Mouse (Mus musculus) liver, embryonic 16.5 days (tissue): ENCODE results near the gene Rdh13. TPM values are rescaled to one million over a fixed set of nuclear protein-coding genes. Genes with fewer than 3 reads are reported as not detected.
A peak's percentile ranks its signal among the peaks of the same experiment; 100 is the strongest.

Experiments used
- ATAC-seq: fragments of 200-750 bp; cut with Nextera tagmentation; 2 replicates; pipeline ENCODE4 v1.8.0; 2017; ENCODE audit warnings: low read depth, mild to moderate bottlenecking, moderate number of reproducible peaks, moderate library complexity
- H3K27ac ChIP-seq: fragments of 300-500 bp; sonication (generic); 2 replicates; pipeline ENCODE4 v1.5.1; 2014; ENCODE audit warnings: mild to moderate bottlenecking, low read length
- H3K27me3 ChIP-seq: fragments of 300-500 bp; sonication (generic); 2 replicates; pipeline ENCODE4 v1.6.1; 2014; ENCODE audit warnings: low read depth, low read length, mixed read lengths; ENCODE audit not compliant: control insufficient read depth, insufficient read depth
- H3K36me3 ChIP-seq: fragments of 300-500 bp; sonication (generic); 2 replicates; pipeline ENCODE4 v1.6.1; 2014; ENCODE audit warnings: mild to moderate bottlenecking; ENCODE audit not compliant: control insufficient read depth, insufficient read depth
- H3K4me1 ChIP-seq: fragments of 300-500 bp; sonication (generic); 2 replicates; pipeline ENCODE4 v1.6.1; 2014; ENCODE audit warnings: low read depth, low read length, mixed read lengths; ENCODE audit not compliant: control insufficient read depth
- H3K4me2 ChIP-seq: fragments of 300-500 bp; sonication (generic); 2 replicates; pipeline ENCODE4 v1.6.1; 2014; ENCODE audit warnings: low read depth, low read length, mixed read lengths
- H3K4me3 ChIP-seq: fragments of 300-500 bp; sonication (generic); 2 replicates; pipeline ENCODE4 v1.5.1; 2014; ENCODE audit warnings: low read depth, mild to moderate bottlenecking, low read length
- H3K9ac ChIP-seq: fragments of 300-500 bp; sonication (generic); 2 replicates; pipeline ENCODE4 v1.6.1; 2014; ENCODE audit warnings: low read depth, low read length
- H3K9me3 ChIP-seq: fragments of 300-500 bp; sonication (generic); replicated peaks from 2 replicates; pipeline ENCODE4 v1.6.1; 2016; ENCODE audit warnings: low read length; ENCODE audit not compliant: control insufficient read depth
- WGBS: fragments of 180-500 bp; shearing (Covaris S2); extraction: QIAGEN DNeasy Blood & Tissue Kit; methylation state at CpG from one replicate; pipeline ENCODE4 v1.1.7; 2014; ENCODE audit not compliant: insufficient replicate concordance; 5-methylcytosine and 5-hydroxymethylcytosine counted together
- polyA plus RNA-seq: library from polyadenylated mRNA; unstranded; fragments of >200 nt; fragmentation: Nextera tagmentation; extraction: Ambion mirVana; gene quantifications from 2 replicates; pipeline ENCODE4 v1.2.1, GENCODE M21; 2015

Rdh13 gene
- polyA plus RNA-seq, 1 experiment from 2014 or later, result 4.3 TPM

- ATAC-seq, result no peak
- Histone ChIP-seq H3K27me3 (no peaks in the 10 kb centered on the region), H3K9me3 (no peaks in the 10 kb centered on the region), H3K4me1 (peaks cover 6% of the 10 kb centered on the region; the same call in 1 of the 2 replicates), H3K4me3 (no peak overlapping the region), H3K36me3 (no peaks in the 10 kb centered on the region), H3K27ac (no peak overlapping the region), H3K4me2 (no peak overlapping the region), H3K9ac (no peak overlapping the region)
- 69% methylated on average over 3 of the region's 3 CpGs for WGBS
Measured at GRCm38 (mm10) chr7:4448439-4448838, 3.0 kb upstream of the Rdh13 start.

- Histone ChIP-seq H3K27ac (no peak overlapping the region), H3K36me3 (peaks cover 4% of the 10 kb centered on the region), H3K4me2 (no peak overlapping the region), H3K9me3 (no peaks in the 10 kb centered on the region), H3K9ac (no peak overlapping the region), H3K27me3 (no peaks in the 10 kb centered on the region), H3K4me1 (peaks cover 6% of the 10 kb centered on the region; the same call in 1 of the 2 replicates), H3K4me3 (no peak overlapping the region)
- 0% methylated on average over 1 of the region's 1 CpGs for WGBS
- no peak for ATAC-seq
Measured at GRCm38 (mm10) chr7:4447138-4447537, 1.7 kb upstream of the Rdh13 start.

GRCm38 (mm10) chr7:4440549-4440948 lies 4.9 kb downstream of the Rdh13 start:
- H3K4me2 ChIP-seq, result no peak overlapping the region
- H3K9me3 ChIP-seq, result no peaks in the 10 kb centered on the region
- H3K36me3 ChIP-seq, result peaks cover 7% of the 10 kb centered on the region
- H3K9ac ChIP-seq, result no peak overlapping the region
- 77% methylated on average over 10 of the region's 10 CpGs for WGBS
- peaks cover 6% of the 10 kb centered on the region; the same call in 1 of the 2 replicates for H3K4me1 ChIP-seq
- no peak overlapping the region for H3K27ac ChIP-seq
- no peaks in the 10 kb centered on the region for H3K27me3 ChIP-seq
- H3K4me3 ChIP-seq, result no peak overlapping the region
- no peak for ATAC-seq

GRCm38 (mm10) chr7:4437721-4438120 lies 7.7 kb downstream of the Rdh13 start:
- Histone ChIP-seq H3K4me2 (no peak overlapping the region), H3K9me3 (no peaks in the 10 kb centered on the region), H3K36me3 (peaks cover 7% of the 10 kb centered on the region), H3K9ac (no peak overlapping the region), H3K27me3 (no peaks in the 10 kb centered on the region), H3K27ac (no peak overlapping the region), H3K4me3 (no peak overlapping the region), H3K4me1 (no peaks in the 10 kb centered on the region)
- WGBS, result 69% methylated on average over 2 of the region's 2 CpGs
- no peak for ATAC-seq

GRCm38 (mm10) chr7:4432026-4432425 lies 13.4 kb downstream of the Rdh13 start:
- Histone ChIP-seq H3K9ac (no peak overlapping the region), H3K36me3 (no peaks in the 10 kb centered on the region; the same call in 1 of the 2 replicates), H3K4me3 (no peak overlapping the region), H3K4me1 (no peaks in the 10 kb centered on the region), H3K27me3 (no peaks in the 10 kb centered on the region), H3K9me3 (no peaks in the 10 kb centered on the region), H3K27ac (no peak overlapping the region), H3K4me2 (no peak overlapping the region)
- ATAC-seq, result no peak
- WGBS, result 74% methylated on average over 8 of the region's 8 CpGs

GRCm38 (mm10) chr7:4431548-4431947 lies 13.9 kb downstream of the Rdh13 start:
- Histone ChIP-seq H3K27ac (no peak overlapping the region), H3K4me2 (no peak overlapping the region), H3K27me3 (no peaks in the 10 kb centered on the region), H3K4me3 (no peak overlapping the region), H3K9me3 (no peaks in the 10 kb centered on the region), H3K4me1 (no peaks in the 10 kb centered on the region), H3K9ac (no peak overlapping the region), H3K36me3 (no peaks in the 10 kb centered on the region; the same call in 1 of the 2 replicates)
- 71% methylated on average over 6 of the region's 6 CpGs for WGBS
- ATAC-seq, result no peak

- Histone ChIP-seq H3K4me3 (no peak overlapping the region), H3K27me3 (no peaks in the 10 kb centered on the region), H3K4me1 (no peaks in the 10 kb centered on the region), H3K9ac (no peak overlapping the region), H3K4me2 (no peak overlapping the region), H3K9me3 (no peaks in the 10 kb centered on the region), H3K36me3 (no peaks in the 10 kb centered on the region; the same call in 1 of the 2 replicates), H3K27ac (no peak overlapping the region)
- ATAC-seq, result no peak
- WGBS, result 80% methylated on average over 9 of the region's 9 CpGs
Measured at GRCm38 (mm10) chr7:4430246-4430844, 15.1 kb downstream of the Rdh13 start.

GRCm38 (mm10) chr7:4427161-4427912 lies 18.1 kb downstream of the Rdh13 start:
- H3K9me3 ChIP-seq, result no peaks in the 10 kb centered on the region
- H3K27me3 ChIP-seq, result no peaks in the 10 kb centered on the region
- H3K4me1 ChIP-seq, result no peaks in the 10 kb centered on the region
- 39% methylated on average over 7 of the region's 7 CpGs for WGBS
- H3K4me3 ChIP-seq, result no peak overlapping the region
- no peaks in the 10 kb centered on the region; the same call in 1 of the 2 replicates for H3K36me3 ChIP-seq
- ATAC-seq, result peak; percentile 84
- H3K9ac ChIP-seq, result no peak overlapping the region
- H3K4me2 ChIP-seq, result no peak overlapping the region
- H3K27ac ChIP-seq, result no peak overlapping the region

- no peaks in the 10 kb centered on the region for H3K9me3 ChIP-seq
- no peaks in the 10 kb centered on the region for H3K27me3 ChIP-seq
- ATAC-seq, result no peak
- no peaks in the 10 kb centered on the region for H3K4me1 ChIP-seq
- H3K4me3 ChIP-seq, result no peak overlapping the region
- H3K36me3 ChIP-seq, result no peaks in the 10 kb centered on the region
- H3K27ac ChIP-seq, result no peak overlapping the region
- H3K4me2 ChIP-seq, result no peak overlapping the region
- no peak overlapping the region for H3K9ac ChIP-seq
- 32% methylated on average over 4 of the region's 4 CpGs for WGBS
Measured at GRCm38 (mm10) chr7:4420230-4420629, 25.2 kb downstream of the Rdh13 start.
